Mouse (Mus musculus): ENCODE measurements around the gene Tbc1d22a. TPM values are rescaled to one million over a fixed set of nuclear protein-coding genes. Genes with fewer than 3 reads are reported as not detected.

Gene Tbc1d22a
- polyA plus RNA-seq, 1 experiment = 54.8 TPM

- H3K36me3 ChIP-seq (ENCODE audit: control insufficient read depth, insufficient read depth, low read length) = no peaks in the 10 kb centered on the region
- no peaks in the 10 kb centered on the region for H3K4me1 ChIP-seq (ENCODE audit: control insufficient read depth, insufficient read depth, insufficient read length, low read length)
- H3K27ac ChIP-seq (ENCODE audit: insufficient read depth, low read depth, low read length) = no peak overlapping the region
- H3K4me3 ChIP-seq (ENCODE audit: low read depth, low read length) = no peak overlapping the region
- 86% methylated on average over 12 of the region's 12 CpGs for WGBS
- TF ChIP-seq POLR2A (IDR thresholded peaks at IDR 0.05; ENCODE audit: low read depth, low read length) = no peak
- no peak for TF ChIP-seq CTCF (IDR thresholded peaks at IDR 0.05; ENCODE audit: extremely low read depth, insufficient read length, insufficient replicate concordance, low read depth, low read length)
- no peaks in the 10 kb centered on the region for H3K27me3 ChIP-seq (ENCODE audit: control insufficient read depth, insufficient read depth, low read length)
Measured at GRCm38 (mm10) chr15:86491434-86492099, 277.3 kb downstream of the Tbc1d22a start.

- 74% methylated on average over 5 of the region's 5 CpGs for WGBS
- TF ChIP-seq CTCF (IDR thresholded peaks at IDR 0.05; ENCODE audit: extremely low read depth, insufficient read length, insufficient replicate concordance, low read depth, low read length) (no peak), POLR2A (IDR thresholded peaks at IDR 0.05; ENCODE audit: low read depth, low read length) (no peak)
- no peaks in the 10 kb centered on the region for H3K4me1 ChIP-seq (ENCODE audit: control insufficient read depth, insufficient read depth, insufficient read length, low read length)
- no peak overlapping the region for H3K27ac ChIP-seq (ENCODE audit: insufficient read depth, low read depth, low read length)
- H3K36me3 ChIP-seq (ENCODE audit: control insufficient read depth, insufficient read depth, low read length) = no peaks in the 10 kb centered on the region
- H3K4me3 ChIP-seq (ENCODE audit: low read depth, low read length) = no peak overlapping the region
- no peaks in the 10 kb centered on the region for H3K27me3 ChIP-seq (ENCODE audit: control insufficient read depth, insufficient read depth, low read length)
Measured at GRCm38 (mm10) chr15:86492636-86493035, 278.4 kb downstream of the Tbc1d22a start.

- Histone ChIP-seq H3K36me3 (ENCODE audit: control insufficient read depth, insufficient read depth, low read length) (no peaks in the 10 kb centered on the region), H3K4me3 (ENCODE audit: low read depth, low read length) (no peak overlapping the region), H3K27me3 (ENCODE audit: control insufficient read depth, insufficient read depth, low read length) (no peaks in the 10 kb centered on the region), H3K4me1 (ENCODE audit: control insufficient read depth, insufficient read depth, insufficient read length, low read length) (no peaks in the 10 kb centered on the region), H3K27ac (ENCODE audit: insufficient read depth, low read depth, low read length) (no peak overlapping the region)
- TF ChIP-seq CTCF (IDR thresholded peaks at IDR 0.05; ENCODE audit: extremely low read depth, insufficient read length, insufficient replicate concordance, low read depth, low read length) (no peak), POLR2A (IDR thresholded peaks at IDR 0.05; ENCODE audit: low read depth, low read length) (no peak)
- 80% methylated on average over 4 of the region's 4 CpGs for WGBS
Measured at GRCm38 (mm10) chr15:86496209-86496608, 281.9 kb downstream of the Tbc1d22a start.

GRCm38 (mm10) chr15:86496646-86497045 is 282.4 kb downstream of the Tbc1d22a start:
- H3K27me3 ChIP-seq (ENCODE audit: control insufficient read depth, insufficient read depth, low read length) = no peaks in the 10 kb centered on the region
- H3K4me3 ChIP-seq (ENCODE audit: low read depth, low read length) = no peak overlapping the region
- no peak overlapping the region for H3K27ac ChIP-seq (ENCODE audit: insufficient read depth, low read depth, low read length)
- H3K36me3 ChIP-seq (ENCODE audit: control insufficient read depth, insufficient read depth, low read length) = no peaks in the 10 kb centered on the region
- TF ChIP-seq CTCF (IDR thresholded peaks at IDR 0.05; ENCODE audit: extremely low read depth, insufficient read length, insufficient replicate concordance, low read depth, low read length) (no peak), POLR2A (IDR thresholded peaks at IDR 0.05; ENCODE audit: low read depth, low read length) (no peak)
- 92% methylated on average over 7 of the region's 7 CpGs for WGBS
- no peaks in the 10 kb centered on the region for H3K4me1 ChIP-seq (ENCODE audit: control insufficient read depth, insufficient read depth, insufficient read length, low read length)

- H3K27me3 ChIP-seq (ENCODE audit: control insufficient read depth, insufficient read depth, low read length) = no peaks in the 10 kb centered on the region
- no peak overlapping the region for H3K4me3 ChIP-seq (ENCODE audit: low read depth, low read length)
- no peak overlapping the region for H3K27ac ChIP-seq (ENCODE audit: insufficient read depth, low read depth, low read length)
- no peak for TF ChIP-seq POLR2A (IDR thresholded peaks at IDR 0.05; ENCODE audit: low read depth, low read length)
- TF ChIP-seq CTCF (IDR thresholded peaks at IDR 0.05; ENCODE audit: extremely low read depth, insufficient read length, insufficient replicate concordance, low read depth, low read length) = no peak
- H3K36me3 ChIP-seq (ENCODE audit: control insufficient read depth, insufficient read depth, low read length) = no peaks in the 10 kb centered on the region
- no peaks in the 10 kb centered on the region for H3K4me1 ChIP-seq (ENCODE audit: control insufficient read depth, insufficient read depth, insufficient read length, low read length)
Measured at GRCm38 (mm10) chr15:86500536-86500935, 286.3 kb downstream of the Tbc1d22a start.

GRCm38 (mm10) chr15:86503413-86503812 is 289.2 kb downstream of the Tbc1d22a start:
- H3K4me1 ChIP-seq (ENCODE audit: control insufficient read depth, insufficient read depth, insufficient read length, low read length) = no peaks in the 10 kb centered on the region
- no peak for TF ChIP-seq CTCF (IDR thresholded peaks at IDR 0.05; ENCODE audit: extremely low read depth, insufficient read length, insufficient replicate concordance, low read depth, low read length)
- no peak for TF ChIP-seq POLR2A (IDR thresholded peaks at IDR 0.05; ENCODE audit: low read depth, low read length)
- no peaks in the 10 kb centered on the region for H3K36me3 ChIP-seq (ENCODE audit: control insufficient read depth, insufficient read depth, low read length)
- no peaks in the 10 kb centered on the region for H3K27me3 ChIP-seq (ENCODE audit: control insufficient read depth, insufficient read depth, low read length)
- H3K27ac ChIP-seq (ENCODE audit: insufficient read depth, low read depth, low read length) = no peak overlapping the region
- 69% methylated on average over 10 of the region's 10 CpGs for WGBS
- no peak overlapping the region for H3K4me3 ChIP-seq (ENCODE audit: low read depth, low read length)

GRCm38 (mm10) chr15:86506666-86507065 is 292.4 kb downstream of the Tbc1d22a start:
- no peak for TF ChIP-seq POLR2A (IDR thresholded peaks at IDR 0.05; ENCODE audit: low read depth, low read length)
- TF ChIP-seq CTCF (IDR thresholded peaks at IDR 0.05; ENCODE audit: extremely low read depth, insufficient read length, insufficient replicate concordance, low read depth, low read length) = no peak
- H3K4me3 ChIP-seq (ENCODE audit: low read depth, low read length) = no peak overlapping the region
- no peaks in the 10 kb centered on the region for H3K27me3 ChIP-seq (ENCODE audit: control insufficient read depth, insufficient read depth, low read length)
- H3K36me3 ChIP-seq (ENCODE audit: control insufficient read depth, insufficient read depth, low read length) = no peaks in the 10 kb centered on the region
- H3K4me1 ChIP-seq (ENCODE audit: control insufficient read depth, insufficient read depth, insufficient read length, low read length) = no peaks in the 10 kb centered on the region
- WGBS = 66% methylated on average over 4 of the region's 4 CpGs
- H3K27ac ChIP-seq (ENCODE audit: insufficient read depth, low read depth, low read length) = no peak overlapping the region
